Mouse (Mus musculus) CH12.LX (cell line): ENCODE measurements at regions not wholly inside any gene's neighbourhood (a gene's known extent, or its start where the extent isn't known, plus 50 kb on each side); places are given as distances from the start of the nearest gene placed in this dataset.

ENCODE experiments used
- CTCF ChIP-seq, 2 experiments: IDR thresholded peaks in 1 of 2; conservative IDR thresholded peaks in 1 of 2; 2 replicates each; pipeline ENCODE4 v1.5.1; 2011 to 2012; ENCODE audit warnings: low read depth in 2 of 2, low read length in 2 of 2, improper control_type of control experiment in 1 of 2, inconsistent platforms in 1 of 2, mild to moderate bottlenecking in 1 of 2, moderate library complexity in 1 of 2
- E2F4 ChIP-seq: IDR thresholded peaks from 2 replicates; pipeline ENCODE4 v1.6.1; 2011; ENCODE audit warnings: low read depth, low read length, improper control_type of control experiment; ENCODE audit not compliant: insufficient replicate concordance
- KAT2A ChIP-seq: IDR thresholded peaks from 2 replicates; pipeline ENCODE4 v1.6.1; 2012; ENCODE audit warnings: low read length, improper control_type of control experiment, inconsistent platforms; ENCODE audit not compliant: insufficient replicate concordance
- MAX ChIP-seq: IDR thresholded peaks from 2 replicates; pipeline ENCODE4 v1.6.1; 2011; ENCODE audit warnings: low read length, improper control_type of control experiment
- MEF2A ChIP-seq: IDR thresholded peaks from 2 replicates; pipeline ENCODE4 v1.6.1; 2014; ENCODE audit warnings: low read depth, mild to moderate bottlenecking, inconsistent platforms, low read length, improper control_type of control experiment, borderline replicate concordance
- POLR2A ChIP-seq: IDR thresholded peaks from 2 replicates; pipeline ENCODE4 v1.6.1; 2011; ENCODE audit warnings: low read depth, mild to moderate bottlenecking, improper control_type of control experiment, low read length
- SIN3A ChIP-seq: IDR thresholded peaks from 2 replicates; pipeline ENCODE4 v1.6.1; 2012; ENCODE audit warnings: low read length, improper control_type of control experiment, inconsistent platforms

DNA sequence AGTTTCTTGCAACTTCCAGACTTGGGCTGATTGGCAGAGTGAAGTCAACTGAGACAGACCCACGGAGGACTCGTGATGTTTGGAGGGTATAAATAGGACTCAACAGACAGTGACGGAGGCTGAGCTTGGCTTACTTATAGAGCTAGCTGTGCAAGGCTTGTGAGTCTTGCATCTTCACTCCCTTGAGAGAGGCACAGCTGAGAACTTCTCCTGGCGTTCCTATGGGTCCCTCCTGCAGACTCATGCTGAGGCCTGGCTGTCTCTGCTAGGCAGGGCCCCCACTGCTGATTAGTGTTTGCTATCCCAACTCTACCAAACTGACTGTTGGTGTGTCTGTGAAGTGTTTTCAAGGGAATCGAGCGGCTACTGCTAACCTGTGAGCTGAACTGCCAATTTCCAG is 553.0 kb downstream of the Zfp704 start:
- TF ChIP-seq MEF2A (no peak), E2F4 (no peak), CTCF (conservative IDR thresholded peaks at IDR 0.05 in 1 of 2, IDR thresholded peaks at IDR 0.05 in 1 of 2; ENCODE audit: low read depth in 2 of 2, low read length in 2 of 2) (no peak), MAX (no peak), KAT2A (no peak), POLR2A (no peak), SIN3A (no peak)
